Mouse (Mus musculus) ES-E14 (cell line): ENCODE results near the gene Tmem191c. TPM values are rescaled to one million over a fixed set of nuclear protein-coding genes. Genes with fewer than 3 reads are reported as not detected.

ENCODE experiments used
- DNase-seq: peaks from one replicate; pipeline ENCODE4 v3.0.0-alpha.2; 2013; ENCODE audit warnings: low read depth, low spot score
- H3K27ac ChIP-seq: 2 replicates; pipeline ENCODE4 v1.5.1; 2012; ENCODE audit warnings: low read depth, mild to moderate bottlenecking, low read length, moderate library complexity, mixed read lengths; ENCODE audit not compliant: poor library complexity, insufficient read depth, severe bottlenecking
- H3K36me3 ChIP-seq: 2 replicates; pipeline ENCODE4 v1.6.1; 2012; ENCODE audit warnings: mild to moderate bottlenecking, low read length, moderate library complexity, mixed read lengths; ENCODE audit not compliant: control insufficient read depth, poor library complexity, insufficient read depth, severe bottlenecking
- H3K4me1 ChIP-seq, 2 experiments: fragments of 150-350 bp in 1 of 2; sonication (generic) in 1 of 2; 2 replicates each; pipeline ENCODE4 v1.6.1; 2012; ENCODE audit warnings: low read length in 2 of 2, mild to moderate bottlenecking in 1 of 2, mixed read lengths in 1 of 2; ENCODE audit not compliant: control insufficient read depth in 2 of 2, insufficient read depth in 2 of 2, poor library complexity in 1 of 2
- H3K4me3 ChIP-seq, 2 experiments: fragments of 150-350 bp in 1 of 2; sonication (generic) in 1 of 2; 2 replicates each; pipeline ENCODE4 v1.5.1; 2012; ENCODE audit warnings: low read length in 2 of 2, low read depth in 1 of 2, mild to moderate bottlenecking in 1 of 2, mixed read lengths in 1 of 2; ENCODE audit not compliant: insufficient read depth in 1 of 2, poor library complexity in 1 of 2, severe bottlenecking in 1 of 2
- H3K9ac ChIP-seq: 2 replicates; pipeline ENCODE4 v1.6.1; 2012; ENCODE audit warnings: low read depth, mild to moderate bottlenecking, low read length, mixed read lengths; ENCODE audit not compliant: poor library complexity, insufficient read depth, severe bottlenecking
- H3K9me3 ChIP-seq: fragments of 150-350 bp; sonication (generic); 2 replicates; pipeline ENCODE4 v1.6.1; 2012; ENCODE audit warnings: low read depth, mild to moderate bottlenecking, low read length; ENCODE audit not compliant: control insufficient read depth, insufficient read depth
- CHD2 ChIP-seq: IDR thresholded peaks from 2 replicates; pipeline ENCODE4 v1.6.1; 2014; ENCODE audit warnings: mild to moderate bottlenecking, low read depth, low read length, inconsistent platforms
- HCFC1 ChIP-seq: IDR thresholded peaks from 2 replicates; pipeline ENCODE4 v1.6.1; 2012; ENCODE audit warnings: low read length, inconsistent platforms, borderline replicate concordance; ENCODE audit not compliant: insufficient read depth
- MAFK ChIP-seq: IDR thresholded peaks from 2 replicates; pipeline ENCODE4 v1.6.1; 2014; ENCODE audit warnings: mild to moderate bottlenecking, low read depth, low read length, inconsistent platforms; ENCODE audit not compliant: insufficient read depth
- ZC3H11A ChIP-seq: IDR thresholded peaks from 2 replicates; pipeline ENCODE4 v1.6.1; 2012; ENCODE audit warnings: low read depth, mild to moderate bottlenecking, inconsistent platforms, low read length, borderline replicate concordance
- ZNF384 ChIP-seq: IDR thresholded peaks from 2 replicates; pipeline ENCODE4 v1.6.1; 2012; ENCODE audit warnings: low read depth, low read length, inconsistent platforms
- in situ Hi-C, 2 experiments: fragments of 600-800 bp; cut with MboI; formaldehyde crosslinking; loops; one replicate each; pipeline ENCODE4 v1.15.1; 2025; ENCODE audit warnings: low sequenced_read_pairs in 2 of 2, inconsistent platforms in 1 of 2; ENCODE audit not compliant: unreplicated experiment in 2 of 2
- total RNA-seq: library from RNA; depleted of rRNA; stranded (reverse); fragments of 300-350 nt; gene quantifications from 2 replicates; pipeline ENCODE4 v1.2.3, GENCODE M21; 2012

Tmem191c gene
- total RNA-seq, 1 experiment, result 45.1 TPM

DNA sequence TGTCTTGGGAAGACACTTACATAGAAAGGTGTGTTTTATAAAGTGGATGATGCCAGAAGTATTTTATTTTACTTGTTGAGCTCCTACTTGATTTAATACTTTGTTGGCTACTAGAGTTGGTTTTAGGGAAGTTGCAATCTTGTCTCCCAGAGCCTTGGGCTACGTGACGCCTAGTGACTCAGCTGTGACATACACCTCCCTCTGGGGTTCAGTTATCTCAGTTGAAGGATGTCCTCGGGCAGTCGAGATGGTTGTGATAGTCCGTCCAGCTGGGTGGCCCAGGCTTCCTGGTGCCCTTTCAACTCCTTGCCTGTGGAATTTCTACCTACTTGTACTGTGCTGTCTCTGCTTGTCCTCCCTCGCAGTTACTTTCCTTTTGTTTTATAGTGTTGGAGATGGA, 26.7 kb upstream of the Tmem191c start:
- DNase-seq, result no peak
- no peak overlapping the region for H3K4me3 ChIP-seq
- 0 out of 2 replicates have a peak overlapping the region, but pooled peaks have one; percentile 48 for H3K27ac ChIP-seq
- in situ Hi-C loops, result no loop called here
- H3K4me1 ChIP-seq, result peaks cover 44 to 62% of the 10 kb centered on the region in 2 experiments
- no peaks in the 10 kb centered on the region for H3K36me3 ChIP-seq
- no peaks in the 10 kb centered on the region for H3K9me3 ChIP-seq
- TF ChIP-seq CHD2 (no peak), ZNF384 (no peak)
- H3K9ac ChIP-seq, result no peak overlapping the region

DNA sequence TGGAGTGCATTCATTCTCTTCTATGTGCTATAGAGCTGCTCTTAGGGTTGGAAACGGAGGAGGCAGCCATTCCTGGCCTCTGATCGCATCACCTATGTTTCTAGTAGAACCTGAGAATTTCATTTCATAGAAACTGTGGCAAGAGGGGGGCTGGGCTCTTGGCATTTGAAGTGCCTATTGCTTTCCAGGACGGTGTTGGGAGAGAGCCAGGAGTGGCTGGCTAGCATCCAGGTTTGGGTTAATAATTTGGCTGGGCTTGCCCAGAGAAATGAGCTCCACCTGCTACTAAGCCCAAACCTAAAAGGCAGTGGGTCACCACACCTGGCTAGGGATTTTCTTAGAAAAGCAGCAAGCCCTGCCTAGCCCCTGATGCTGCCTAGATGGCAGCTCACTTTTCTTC, 24.3 kb upstream of the Tmem191c start:
- TF ChIP-seq ZNF384 (no peak), MAFK (no peak), ZC3H11A (no peak), HCFC1 (no peak), CHD2 (no peak)
- Histone ChIP-seq H3K27ac (peak overlapping the region; percentile 76), H3K9me3 (no peaks in the 10 kb centered on the region), H3K4me3 (no peak overlapping the region), H3K9ac (no peak overlapping the region; the same call in 1 of the 2 replicates), H3K36me3 (peaks cover 11% of the 10 kb centered on the region), H3K4me1 (peaks cover 29 to 54% of the 10 kb centered on the region in 2 experiments)
- in situ Hi-C loops, result no loop called here
- DNase-seq, result no peak

DNA sequence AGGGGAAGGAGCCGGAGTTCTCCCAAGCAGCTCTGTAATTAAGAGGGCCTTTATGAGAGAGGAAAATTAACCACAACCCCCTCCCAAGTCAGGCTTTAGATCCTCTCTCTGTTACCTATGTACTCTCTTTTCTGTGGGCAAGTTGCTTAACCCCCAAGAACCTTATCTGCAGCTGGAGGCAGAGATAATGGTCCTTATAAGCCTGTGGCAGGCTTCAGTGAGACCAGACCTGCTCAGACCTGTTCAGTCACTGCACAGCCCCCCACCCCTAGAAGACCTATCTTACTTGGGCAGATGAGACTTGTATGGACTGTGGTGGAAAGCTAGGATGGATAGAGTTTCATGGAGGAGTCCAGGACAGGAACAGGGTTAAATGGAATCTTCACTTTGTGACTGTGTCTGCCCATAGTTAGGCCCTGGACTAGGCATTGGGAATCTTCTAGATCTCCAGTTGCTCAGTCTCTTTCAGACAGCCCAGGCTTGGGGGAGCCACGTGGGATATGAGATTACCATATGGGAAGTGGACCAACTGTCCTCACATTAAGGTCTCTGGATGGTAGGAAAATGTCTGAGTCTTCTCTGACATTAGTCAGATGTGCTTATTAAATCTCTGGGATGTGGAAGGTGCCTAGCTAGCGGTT, 23.7 kb upstream of the Tmem191c start:
- Histone ChIP-seq H3K27ac (peak overlapping the region; percentile 76; the same call in 1 of the 2 replicates), H3K4me1 (peaks cover 29 to 54% of the 10 kb centered on the region in 2 experiments), H3K9me3 (no peaks in the 10 kb centered on the region), H3K9ac (peak overlapping the region; percentile 18; the same call in 1 of the 2 replicates), H3K4me3 (no peak overlapping the region), H3K36me3 (peaks cover 14% of the 10 kb centered on the region)
- in situ Hi-C loops, result no loop called here
- TF ChIP-seq ZC3H11A (no peak), HCFC1 (no peak), CHD2 (no peak), ZNF384 (no peak), MAFK (no peak)
- no peak for DNase-seq

DNA sequence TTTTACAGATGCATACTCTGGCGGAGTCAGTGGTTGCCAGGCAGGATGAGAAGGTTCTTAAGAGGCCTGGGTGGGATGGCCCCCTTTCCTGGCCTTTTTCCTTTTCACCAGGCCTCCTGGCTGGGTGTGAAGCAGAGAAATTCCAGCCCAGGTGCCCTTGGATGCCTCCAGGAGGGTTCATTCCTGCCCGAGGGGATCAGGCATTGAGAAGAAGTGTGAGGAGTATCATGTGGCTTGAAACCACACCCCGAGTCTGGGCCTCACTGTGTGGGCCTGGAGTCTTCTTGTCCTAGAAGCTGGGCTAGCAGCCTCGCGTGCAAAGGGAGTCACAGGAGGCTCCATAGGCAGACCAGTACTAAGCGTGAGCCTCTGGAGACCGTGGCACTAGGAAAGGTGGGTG, 23.0 kb upstream of the Tmem191c start:
- Histone ChIP-seq H3K4me3 (no peak overlapping the region), H3K36me3 (peaks cover 20% of the 10 kb centered on the region), H3K27ac (peak overlapping the region; percentile 76; the same call in 1 of the 2 replicates), H3K9me3 (no peaks in the 10 kb centered on the region), H3K9ac (peak overlapping the region; percentile 18; the same call in 1 of the 2 replicates), H3K4me1 (peaks cover 29 to 52% of the 10 kb centered on the region in 2 experiments)
- in situ Hi-C loops, result no loop called here
- DNase-seq, result peak; percentile 67
- TF ChIP-seq CHD2 (no peak), ZC3H11A (no peak)

DNA sequence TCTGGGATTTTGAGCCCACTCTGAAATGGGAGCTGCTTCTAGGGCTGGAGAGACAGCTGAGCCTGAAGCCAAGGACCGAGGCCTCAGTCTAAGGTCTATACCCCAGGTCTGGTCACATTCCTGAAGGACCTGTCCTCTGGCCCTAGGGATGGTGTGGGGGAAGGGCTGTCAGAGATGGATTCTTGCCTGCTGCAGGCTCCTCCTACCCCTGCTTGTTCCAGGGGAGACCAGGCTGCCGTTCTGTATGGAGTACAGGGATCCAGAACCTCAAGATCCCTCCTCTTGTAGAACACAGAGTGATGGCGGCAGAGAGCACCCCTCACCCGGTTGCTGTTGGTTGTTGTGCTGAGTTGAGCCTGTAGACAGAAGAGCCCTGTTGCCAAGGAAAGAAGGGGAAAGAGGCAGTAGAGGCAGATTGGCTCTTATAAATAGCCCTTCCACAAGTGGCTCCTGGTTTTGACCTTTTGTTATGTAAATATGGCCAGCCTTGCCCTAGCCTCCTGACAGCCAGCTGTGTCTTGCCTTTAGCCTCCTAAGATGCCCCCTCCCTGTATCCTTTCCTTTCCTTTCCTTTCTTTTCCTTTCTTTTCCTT, 21.8 kb upstream of the Tmem191c start:
- H3K4me3 ChIP-seq, result peak overlapping the region; percentile 25 to 38; a peak in 3 of 4 replicates
- no peak for DNase-seq
- peaks cover 33% of the 10 kb centered on the region for H3K36me3 ChIP-seq
- peak overlapping the region; percentile 48 for H3K9ac ChIP-seq
- in situ Hi-C loops, result no loop called here
- no peaks in the 10 kb centered on the region for H3K9me3 ChIP-seq
- H3K4me1 ChIP-seq, result peaks cover 21 to 55% of the 10 kb centered on the region in 2 experiments
- TF ChIP-seq CHD2 (no peak), ZNF384 (no peak), HCFC1 (no peak), MAFK (no peak), ZC3H11A (no peak)
- peak overlapping the region; percentile 76 for H3K27ac ChIP-seq
